Mouse (Mus musculus): ENCODE measurements at regions not wholly inside any gene's neighbourhood (a gene's known extent, or its start where the extent isn't known, plus 50 kb on each side); places are given as distances from the start of the nearest gene placed in this dataset.

- no peak for DNase-seq (ENCODE audit: low read depth, low spot score)
- in situ Hi-C loops (cut with MboI; ENCODE audit: low sequenced_read_pairs in 2 of 2, unreplicated experiment in 2 of 2): no loop called here
- no peaks in the 10 kb centered on the region for H3K36me3 ChIP-seq (ENCODE audit: control insufficient read depth, insufficient read depth, low read length, poor library complexity, severe bottlenecking)
- TF ChIP-seq CHD2 (IDR thresholded peaks at IDR 0.05; ENCODE audit: low read depth, low read length) (no peak), MAFK (IDR thresholded peaks at IDR 0.05; ENCODE audit: insufficient read depth, low read depth, low read length) (no peak), ZNF384 (IDR thresholded peaks at IDR 0.05; ENCODE audit: low read depth, low read length) (no peak), HCFC1 (IDR thresholded peaks at IDR 0.05; ENCODE audit: borderline replicate concordance, insufficient read depth, low read length) (no peak), ZC3H11A (IDR thresholded peaks at IDR 0.05; ENCODE audit: borderline replicate concordance, low read depth, low read length) (no peak)
- no peaks in the 10 kb centered on the region for H3K9me3 ChIP-seq (ENCODE audit: control insufficient read depth, insufficient read depth, low read depth, low read length)
- no peak overlapping the region for H3K9ac ChIP-seq (ENCODE audit: insufficient read depth, low read depth, low read length, poor library complexity, severe bottlenecking)
- H3K4me3 ChIP-seq (ENCODE audit: insufficient read depth in 1 of 2, low read depth in 1 of 2, low read length in 2 of 2, poor library complexity in 1 of 2, severe bottlenecking in 1 of 2): no peak overlapping the region
- H3K27ac ChIP-seq (ENCODE audit: insufficient read depth, low read depth, low read length, poor library complexity, severe bottlenecking): no peak overlapping the region
- peaks cover 0 to 6% of the 10 kb centered on the region in 2 experiments; a peak in 1 of 4 replicates for H3K4me1 ChIP-seq (ENCODE audit: control insufficient read depth in 2 of 2, insufficient read depth in 2 of 2, low read length in 2 of 2, poor library complexity in 1 of 2)
These were observed 114.7 kb upstream of the D7Ertd443e start for GRCm38 (mm10) chr7:134500210-134500609.

GRCm38 (mm10) chr7:134501079-134501478 is 115.6 kb upstream of the D7Ertd443e start:
- no peak overlapping the region for H3K27ac ChIP-seq (ENCODE audit: insufficient read depth, low read depth, low read length, poor library complexity, severe bottlenecking)

GRCm38 (mm10) chr7:134510333-134510928 is 125.0 kb upstream of the D7Ertd443e start:
- Histone ChIP-seq H3K27ac (ENCODE audit: insufficient read depth, low read depth, low read length, poor library complexity, severe bottlenecking) (no peak overlapping the region), H3K4me3 (ENCODE audit: insufficient read depth in 1 of 2, low read depth in 1 of 2, low read length in 2 of 2, poor library complexity in 1 of 2, severe bottlenecking in 1 of 2) (no peak overlapping the region), H3K9ac (ENCODE audit: insufficient read depth, low read depth, low read length, poor library complexity, severe bottlenecking) (no peak overlapping the region), H3K36me3 (ENCODE audit: control insufficient read depth, insufficient read depth, low read length, poor library complexity, severe bottlenecking) (no peaks in the 10 kb centered on the region), H3K9me3 (ENCODE audit: control insufficient read depth, insufficient read depth, low read depth, low read length) (no peaks in the 10 kb centered on the region), H3K4me1 (ENCODE audit: control insufficient read depth in 2 of 2, insufficient read depth in 2 of 2, low read length in 2 of 2, poor library complexity in 1 of 2) (no peaks in the 10 kb centered on the region)
- in situ Hi-C loops (cut with MboI; ENCODE audit: low sequenced_read_pairs in 2 of 2, unreplicated experiment in 2 of 2): no loop called here
- no peak for DNase-seq (ENCODE audit: low read depth, low spot score)
- TF ChIP-seq CHD2 (IDR thresholded peaks at IDR 0.05; ENCODE audit: low read depth, low read length): no peak
- no peak for TF ChIP-seq ZC3H11A (IDR thresholded peaks at IDR 0.05; ENCODE audit: borderline replicate concordance, low read depth, low read length)
- TF ChIP-seq HCFC1 (IDR thresholded peaks at IDR 0.05; ENCODE audit: borderline replicate concordance, insufficient read depth, low read length): no peak
- no peak for TF ChIP-seq ZNF384 (IDR thresholded peaks at IDR 0.05; ENCODE audit: low read depth, low read length)
- TF ChIP-seq MAFK (IDR thresholded peaks at IDR 0.05; ENCODE audit: insufficient read depth, low read depth, low read length): no peak

More at GRCm38 (mm10) chr7:134501079-134501478, 115.6 kb upstream of the D7Ertd443e start:
- Histone ChIP-seq H3K36me3 (ENCODE audit: control insufficient read depth, insufficient read depth, low read length, poor library complexity, severe bottlenecking) (no peaks in the 10 kb centered on the region), H3K4me1 (ENCODE audit: control insufficient read depth in 2 of 2, insufficient read depth in 2 of 2, low read length in 2 of 2, poor library complexity in 1 of 2) (peaks cover 0 to 6% of the 10 kb centered on the region in 2 experiments; a peak in 1 of 4 replicates), H3K9me3 (ENCODE audit: control insufficient read depth, insufficient read depth, low read depth, low read length) (no peaks in the 10 kb centered on the region), H3K9ac (ENCODE audit: insufficient read depth, low read depth, low read length, poor library complexity, severe bottlenecking) (no peak overlapping the region), H3K4me3 (ENCODE audit: insufficient read depth in 1 of 2, low read depth in 1 of 2, low read length in 2 of 2, poor library complexity in 1 of 2, severe bottlenecking in 1 of 2) (no peak overlapping the region)
- TF ChIP-seq ZNF384 (IDR thresholded peaks at IDR 0.05; ENCODE audit: low read depth, low read length) (no peak), MAFK (IDR thresholded peaks at IDR 0.05; ENCODE audit: insufficient read depth, low read depth, low read length) (no peak), HCFC1 (IDR thresholded peaks at IDR 0.05; ENCODE audit: borderline replicate concordance, insufficient read depth, low read length) (no peak), CHD2 (IDR thresholded peaks at IDR 0.05; ENCODE audit: low read depth, low read length) (no peak), ZC3H11A (IDR thresholded peaks at IDR 0.05; ENCODE audit: borderline replicate concordance, low read depth, low read length) (no peak)
- DNase-seq (ENCODE audit: low read depth, low spot score): no peak
- in situ Hi-C loops (cut with MboI; ENCODE audit: low sequenced_read_pairs in 2 of 2, unreplicated experiment in 2 of 2): no loop called here

- in situ Hi-C loops (cut with MboI; ENCODE audit: low sequenced_read_pairs in 2 of 2, unreplicated experiment in 2 of 2): no loop called here
- Histone ChIP-seq H3K9me3 (ENCODE audit: control insufficient read depth, insufficient read depth, low read depth, low read length) (no peaks in the 10 kb centered on the region), H3K27ac (ENCODE audit: insufficient read depth, low read depth, low read length, poor library complexity, severe bottlenecking) (no peak overlapping the region), H3K9ac (ENCODE audit: insufficient read depth, low read depth, low read length, poor library complexity, severe bottlenecking) (no peak overlapping the region), H3K4me3 (ENCODE audit: insufficient read depth in 1 of 2, low read depth in 1 of 2, low read length in 2 of 2, poor library complexity in 1 of 2, severe bottlenecking in 1 of 2) (no peak overlapping the region), H3K4me1 (ENCODE audit: control insufficient read depth in 2 of 2, insufficient read depth in 2 of 2, low read length in 2 of 2, poor library complexity in 1 of 2) (no peaks in the 10 kb centered on the region), H3K36me3 (ENCODE audit: control insufficient read depth, insufficient read depth, low read length, poor library complexity, severe bottlenecking) (no peaks in the 10 kb centered on the region)
- no peak for TF ChIP-seq CHD2 (IDR thresholded peaks at IDR 0.05; ENCODE audit: low read depth, low read length)
- no peak for TF ChIP-seq HCFC1 (IDR thresholded peaks at IDR 0.05; ENCODE audit: borderline replicate concordance, insufficient read depth, low read length)
- TF ChIP-seq ZC3H11A (IDR thresholded peaks at IDR 0.05; ENCODE audit: borderline replicate concordance, low read depth, low read length): no peak
- TF ChIP-seq ZNF384 (IDR thresholded peaks at IDR 0.05; ENCODE audit: low read depth, low read length): no peak
- no peak for TF ChIP-seq MAFK (IDR thresholded peaks at IDR 0.05; ENCODE audit: insufficient read depth, low read depth, low read length)
- no peak for DNase-seq (ENCODE audit: low read depth, low spot score)
These were observed 134.0 kb upstream of the D7Ertd443e start for GRCm38 (mm10) chr7:134519372-134519975.

Data from ES-E14 (cell line).